Mouse (Mus musculus): ENCODE results near the gene Tmc4. TPM values are rescaled to one million over a fixed set of nuclear protein-coding genes. Genes with fewer than 3 reads are reported as not detected.

Tmc4 gene
- total RNA-seq, 2 experiments from 2014 or later: 9.8 to 9.9 TPM

GRCm38 (mm10) chr7:3692987-3693808 is 15.8 kb upstream of the Tmc4 start, which contains the start of gene Mboat7:
TSS of gene Mboat7 (minus strand) at chr7:3693523.
- ATAC-seq (ENCODE audit: poor library complexity, severe bottlenecking): peak; percentile 72

- ATAC-seq (ENCODE audit: poor library complexity, severe bottlenecking): no peak
These were observed 15.1 kb upstream of the Tmc4 start, which contains the start of gene Tsen34 for GRCm38 (mm10) chr7:3692382-3692986. TSS of gene Tsen34 (plus strand) at chr7:3692863.

GRCm38 (mm10) chr7:3691919-3692318 is 14.6 kb upstream of the Tmc4 start:
- no peak for ATAC-seq (ENCODE audit: poor library complexity, severe bottlenecking)

- ATAC-seq (ENCODE audit: poor library complexity, severe bottlenecking): no peak
These were observed 8.2 kb upstream of the Tmc4 start for GRCm38 (mm10) chr7:3685400-3686187.

- ATAC-seq (ENCODE audit: poor library complexity, severe bottlenecking): no peak
These were observed 7.3 kb upstream of the Tmc4 start for GRCm38 (mm10) chr7:3684698-3685097.

GRCm38 (mm10) chr7:3683908-3684550 is 6.7 kb upstream of the Tmc4 start:
- no peak for ATAC-seq (ENCODE audit: poor library complexity, severe bottlenecking)

GRCm38 (mm10) chr7:3676371-3676770 is 982 bp downstream of the Tmc4 start:
- no peak for ATAC-seq (ENCODE audit: poor library complexity, severe bottlenecking)

- 0 out of 2 replicates have a peak, but pooled peaks have one; percentile 18 for ATAC-seq (ENCODE audit: poor library complexity, severe bottlenecking)
These were observed 2.2 kb downstream of the Tmc4 start for GRCm38 (mm10) chr7:3675228-3675548.

GRCm38 (mm10) chr7:3674507-3675227 is 2.7 kb downstream of the Tmc4 start:
- peak; percentile 99 for ATAC-seq (ENCODE audit: poor library complexity, severe bottlenecking)

GRCm38 (mm10) chr7:3666921-3667391 is 10.4 kb downstream of the Tmc4 start:
- no peak for ATAC-seq (ENCODE audit: poor library complexity, severe bottlenecking)

- ATAC-seq (ENCODE audit: poor library complexity, severe bottlenecking): peak; percentile 98
These were observed 11.9 kb downstream of the Tmc4 start, which contains the start of gene Leng1 for GRCm38 (mm10) chr7:3665215-3666114. TSS of gene Leng1 (minus strand) at chr7:3665840.

GRCm38 (mm10) chr7:3664524-3665214 is 12.7 kb downstream of the Tmc4 start:
- ATAC-seq (ENCODE audit: poor library complexity, severe bottlenecking): no peak; the same call in 1 of the 2 replicates

GRCm38 (mm10) chr7:3658578-3658977 is 18.8 kb downstream of the Tmc4 start:
- ATAC-seq (ENCODE audit: poor library complexity, severe bottlenecking): no peak

GRCm38 (mm10) chr7:3656966-3657365 is 20.4 kb downstream of the Tmc4 start:
- ATAC-seq (ENCODE audit: poor library complexity, severe bottlenecking): no peak

GRCm38 (mm10) chr7:3646641-3647040 is 30.7 kb downstream of the Tmc4 start:
- no peak for ATAC-seq (ENCODE audit: poor library complexity, severe bottlenecking)

GRCm38 (mm10) chr7:3646188-3646587 is 31.2 kb downstream of the Tmc4 start:
- no peak for ATAC-seq (ENCODE audit: poor library complexity, severe bottlenecking)

- peak; percentile 20 for ATAC-seq (ENCODE audit: poor library complexity, severe bottlenecking)
These were observed 31.8 kb downstream of the Tmc4 start for GRCm38 (mm10) chr7:3645488-3646025.
